Comparison of ENCODE assay signal across 20 mouse cellular contexts in genomic region chr6:33244546-33244945, GRCm38 (mm10). TPM values are rescaled to one million over a fixed set of nuclear protein-coding genes. Genes with fewer than 3 reads are reported as not detected.
DNase-seq lines count a peak whose midpoint lies in the region; TF ChIP-seq lines count a peak whose summit lies in the region.
"Had no signal": no experiment of that assay in that cellular context is flagged by ENCODE, and none has a peak within 500 bp of the region (broad histone marks: within the 10 kb centered on the region; RNA-seq: fewer than 3 reads in every experiment).

No protein-coding gene starts in this region.

- H3ac ChIP-seq in myocyte (ENCODE audit: control insufficient read depth, insufficient read length): no peak overlapping the region

- H3K36me3 ChIP-seq in myocyte (ENCODE audit: control insufficient read depth, insufficient read depth): no peaks in the 10 kb centered on the region
- H3K36me3 ChIP-seq: G1E had no signal

- TF ChIP-seq POLR2A in myocyte (IDR thresholded peaks at IDR 0.05; ENCODE audit: insufficient read length, low read depth): no peak

- H3K27me3 ChIP-seq in myocyte (ENCODE audit: control insufficient read depth, insufficient read depth, insufficient read length): no peaks in the 10 kb centered on the region
- H3K27me3 ChIP-seq: CH12.LX had no signal

- H3K79me2 ChIP-seq in myocyte (ENCODE audit: control insufficient read depth, insufficient read depth): peaks cover 4% of the 10 kb centered on the region

- DNase-seq in 3T3-L1 (ENCODE audit: low read depth, low spot score): peak; percentile 36
- peak; percentile 25 for DNase-seq in skeletal muscle tissue, adult 2 months (ENCODE audit: low read depth, low spot score)
- no peak for DNase-seq in thymus, postnatal 10 days (ENCODE audit: low spot score in 2 of 2)
- no peak for DNase-seq in gastrocnemius, postnatal 10 days
- no peak for DNase-seq in c-Kit-positive CD71-positive TER-119-positive erythroid progenitor cells, embryonic 14.5 days (ENCODE audit: low spot score)
- DNase-seq: adrenal gland, adult 2 months; adrenal gland, adult 8-10 months; adrenal gland, postnatal 10 days; adrenal gland, postnatal 14 days; adrenal gland, postnatal 25 days; adrenal gland, postnatal 36 days; B cell, adult 2 months; cerebellum, adult 11 months; cerebellum, adult 11-12 months; cerebellum, adult 18-20 months; cerebellum, adult 2 months; cerebellum, adult 8-10 months had no signal

- H3K4me2 ChIP-seq in myocyte (ENCODE audit: low read depth): no peak overlapping the region

- H3K4me3 ChIP-seq in myocyte: no peak overlapping the region

TF ChIP-seq in myocyte, 11 proteins besides CTCF, POLR2A, EP300 and RAD21:
- TF ChIP-seq MYOG (IDR thresholded peaks at IDR 0.05; ENCODE audit: control insufficient read depth in 1 of 3, insufficient read depth in 1 of 3, insufficient read length in 2 of 3, low read depth in 2 of 3) (peak in 1 of 3 experiments; percentile 66), POLR2AphosphoS2 (IDR thresholded peaks at IDR 0.05; ENCODE audit: insufficient read length, low read depth) (no peak), CEBPB (IDR thresholded peaks at IDR 0.05; ENCODE audit: insufficient read depth, poor library complexity, severe bottlenecking) (no peak), MYOD1 (IDR thresholded peaks at IDR 0.05; ENCODE audit: control insufficient read depth in 1 of 3, insufficient read length in 2 of 3, low read depth in 2 of 3) (peak in 2 of 3 experiments; percentile 10 to 13), TCF12 (IDR thresholded peaks at IDR 0.05; ENCODE audit: insufficient read depth, poor library complexity, severe bottlenecking) (no peak), MAX (IDR thresholded peaks at IDR 0.05; ENCODE audit: low read depth) (no peak), E2F4 (IDR thresholded peaks at IDR 0.05; ENCODE audit: insufficient read depth) (no peak), USF1 (IDR thresholded peaks at IDR 0.05; ENCODE audit: low read depth) (no peak), TCF3 (IDR thresholded peaks at IDR 0.05; ENCODE audit: insufficient read length, low read depth) (no peak), REST (IDR thresholded peaks at IDR 0.05; ENCODE audit: insufficient read depth, insufficient read length) (no peak), SRF (IDR thresholded peaks at IDR 0.05; ENCODE audit: control insufficient read depth, insufficient read length, low read depth) (peak; percentile 69)

RNA-seq across cellular contexts. Expression of gene Exoc4, which starts 4.3 kb away (rescaled TPM):
- polyA plus RNA-seq in myocyte (2012; fragmentation: generic; extraction: Trizol): 40.1 TPM
- total RNA-seq in gastrocnemius, postnatal 10 days (2021): 10 to 100 TPM; 39.1 to 49.3 TPM

Comparison
In these comparisons a context has a peak if more than half of its experiments do, and no peak if none do; other contexts are left out.
1. DNase-seq: peak in 3T3-L1 (single experiment) and skeletal muscle tissue, adult 2 months (single experiment); none in thymus, postnatal 10 days (0 of 2), gastrocnemius, postnatal 10 days (single experiment) and c-Kit-positive CD71-positive TER-119-positive erythroid progenitor cells, embryonic 14.5 days (single experiment).